Mouse (Mus musculus): ENCODE results near the gene Lhfpl5. TPM values are rescaled to one million over a fixed set of nuclear protein-coding genes. Genes with fewer than 3 reads are reported as not detected.
A peak's percentile ranks its signal among the peaks of the same experiment; 100 is the strongest.
"Not testable (repeated sequence)": the region's sequence is repeated elsewhere in the genome, so short reads cannot be mapped to it uniquely, and the experiment has no call there.

Gene Lhfpl5
- polyA plus RNA-seq, 1 experiment from 2014 or later: 1.1 TPM

GRCm38 (mm10) chr17:28553040-28553793, 22.2 kb upstream of the Lhfpl5 start:
- DNase-seq (ENCODE audit: low spot score): peak; percentile 88
- WGBS: 4% methylated on average over 14 of the region's 14 CpGs
- Histone ChIP-seq H3K27me3 (replicated peaks; ENCODE audit: low read depth, poor library complexity, severe bottlenecking) (0 out of 2 replicates have a peak, but pooled peaks cover 3% of the 10 kb centered on the region), H3K36me3 (replicated peaks) (no peaks in the 10 kb centered on the region), H3K9me3 (no peaks in the 10 kb centered on the region), H3K4me3 (peak overlapping the region; percentile 20; the same call in 1 of the 2 replicates), H3K27ac (replicated peaks) (peak overlapping the region; percentile 77), H3K4me1 (peaks cover 58% of the 10 kb centered on the region)

DNA sequence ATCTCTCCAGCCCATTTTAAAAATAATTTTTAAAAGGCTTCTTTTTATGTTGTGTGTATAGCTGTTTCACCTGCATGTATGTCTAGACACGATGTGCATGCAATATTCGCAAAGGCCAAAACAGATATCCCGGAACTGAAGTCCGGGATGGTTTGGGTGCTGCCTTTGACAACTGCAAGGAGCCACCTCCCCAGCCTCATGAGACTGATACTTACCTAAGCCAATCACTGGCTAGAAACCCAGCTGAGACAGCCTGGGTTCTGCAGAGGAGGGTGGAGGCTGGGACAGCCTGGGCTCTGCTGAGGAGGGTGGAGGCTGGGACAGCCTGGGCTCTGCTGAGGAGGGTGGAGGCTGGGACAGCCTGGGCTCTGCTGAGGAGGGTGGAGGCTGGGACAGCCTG, 21.4 kb upstream of the Lhfpl5 start:
- not testable (repeated sequence) for DNase-seq (ENCODE audit: low spot score); H3K4me3 ChIP-seq; H3K36me3 ChIP-seq (replicated peaks); H3K27me3 ChIP-seq (replicated peaks; ENCODE audit: low read depth, poor library complexity, severe bottlenecking); H3K9me3 ChIP-seq
- H3K4me1 ChIP-seq: peaks cover 57% of the 10 kb centered on the region
- 91% methylated on average over 4 of the region's 4 CpGs for WGBS
- H3K27ac ChIP-seq (replicated peaks): peak overlapping the region; percentile 66

DNA sequence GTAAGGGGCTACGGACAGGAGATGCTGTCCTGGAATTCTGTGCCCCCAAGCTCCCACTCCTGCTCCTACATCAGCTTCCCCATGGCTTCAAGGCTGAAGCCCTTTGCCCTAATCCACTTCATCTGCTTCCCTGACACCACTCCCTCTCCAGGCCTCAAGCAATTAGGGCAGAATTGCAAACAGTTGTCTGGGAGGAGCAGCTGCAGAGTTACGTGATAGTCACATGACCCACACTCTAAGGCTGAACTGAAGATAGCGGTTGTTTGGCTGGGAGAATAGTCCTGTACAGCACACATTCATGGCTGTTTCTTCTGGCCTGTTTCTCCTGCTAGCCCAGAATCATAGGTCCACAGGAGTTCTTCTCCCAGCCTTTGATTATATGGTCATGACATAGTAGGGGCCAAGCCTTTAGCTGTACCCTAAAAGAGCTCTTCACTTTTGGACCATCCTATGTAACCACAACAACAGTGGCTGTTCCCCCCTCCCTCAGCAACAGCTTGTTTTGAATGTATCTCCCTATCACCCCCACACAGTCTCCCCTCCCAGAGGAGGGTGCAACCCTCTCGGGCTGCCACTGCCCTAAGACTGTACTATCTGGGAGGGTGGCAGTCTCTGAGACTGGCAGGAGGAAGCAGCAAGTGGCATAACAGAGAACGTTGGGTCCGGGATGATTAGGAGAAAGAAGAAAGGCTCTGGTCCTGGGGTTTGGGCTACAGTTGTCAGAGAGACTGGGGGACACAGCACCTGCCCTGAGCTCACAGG, 18.6 kb upstream of the Lhfpl5 start:
- WGBS: 50% methylated on average over 6 of the region's 6 CpGs
- H3K4me1 ChIP-seq: peaks cover 71% of the 10 kb centered on the region
- peak; percentile 74 for DNase-seq (ENCODE audit: low spot score)
- no peak overlapping the region for H3K4me3 ChIP-seq
- no peaks in the 10 kb centered on the region for H3K9me3 ChIP-seq
- peak overlapping the region; percentile 82 for H3K27ac ChIP-seq (replicated peaks)
- no peaks in the 10 kb centered on the region for H3K36me3 ChIP-seq (replicated peaks)
- no peaks in the 10 kb centered on the region for H3K27me3 ChIP-seq (replicated peaks; ENCODE audit: low read depth, poor library complexity, severe bottlenecking)

DNA sequence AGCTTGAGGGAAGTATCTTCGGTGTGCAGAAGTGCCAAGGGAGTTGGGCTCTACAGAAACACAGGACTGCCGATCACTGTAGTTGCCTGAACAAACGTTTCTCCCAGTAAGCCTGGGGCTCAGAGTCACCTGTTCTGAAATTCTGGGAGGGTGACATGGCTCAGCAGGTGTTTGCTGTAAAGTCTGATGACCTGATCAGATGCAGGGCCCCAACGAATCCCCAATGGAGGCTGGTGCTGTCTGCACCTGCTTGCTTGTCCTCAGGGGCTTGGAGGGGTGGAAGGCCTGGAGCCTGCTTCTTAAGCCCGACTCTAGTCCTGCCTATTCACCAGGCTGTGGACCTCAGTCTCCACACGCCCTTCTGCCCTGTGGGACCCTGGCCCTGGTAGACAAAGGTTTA, 17.7 kb upstream of the Lhfpl5 start:
- Histone ChIP-seq H3K36me3 (replicated peaks) (no peaks in the 10 kb centered on the region), H3K27me3 (replicated peaks; ENCODE audit: low read depth, poor library complexity, severe bottlenecking) (no peaks in the 10 kb centered on the region), H3K27ac (replicated peaks) (peak overlapping the region; percentile 82), H3K4me3 (no peak overlapping the region), H3K4me1 (peaks cover 71% of the 10 kb centered on the region), H3K9me3 (no peaks in the 10 kb centered on the region)
- no peak for DNase-seq (ENCODE audit: low spot score)
- 72% methylated on average over 6 of the region's 6 CpGs for WGBS

DNA sequence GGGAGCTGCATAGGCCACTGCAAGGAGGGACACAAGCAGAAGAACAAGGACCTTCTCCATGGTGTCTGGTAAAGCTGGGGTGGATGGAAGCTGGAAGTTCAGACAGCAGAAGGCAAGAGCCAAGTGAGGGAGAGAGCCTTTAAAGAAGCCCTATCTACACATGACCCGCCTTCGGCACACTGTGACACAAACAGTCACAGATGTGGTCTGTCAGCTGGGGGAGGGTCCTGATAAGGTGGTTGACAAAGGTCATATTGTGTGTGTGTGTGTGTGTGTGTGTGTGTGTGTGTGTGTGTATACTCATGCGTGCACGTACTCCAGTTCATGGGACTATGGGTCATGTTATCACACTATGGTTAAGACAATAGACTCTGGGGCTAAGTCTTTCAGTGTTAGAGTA, 14.8 kb upstream of the Lhfpl5 start, which contains the start of gene Clps:
Clps (minus strand) TSS at position 169 of the 400 bp plus-strand sequence.
- DNase-seq (ENCODE audit: low spot score): no peak
- Histone ChIP-seq H3K4me3 (no peak within 1 kb of the TSS), H3K9me3 (no peaks in the 10 kb centered on the region), H3K27ac (replicated peaks) (peak within 1 kb of the TSS; percentile 24; the same call in 1 of the 2 replicates), H3K4me1 (peaks cover 53% of the 10 kb centered on the region), H3K27me3 (replicated peaks; ENCODE audit: low read depth, poor library complexity, severe bottlenecking) (no peaks in the 10 kb centered on the region), H3K36me3 (replicated peaks) (no peaks in the 10 kb centered on the region)
- WGBS: 91% methylated on average over 4 of the region's 4 CpGs

DNA sequence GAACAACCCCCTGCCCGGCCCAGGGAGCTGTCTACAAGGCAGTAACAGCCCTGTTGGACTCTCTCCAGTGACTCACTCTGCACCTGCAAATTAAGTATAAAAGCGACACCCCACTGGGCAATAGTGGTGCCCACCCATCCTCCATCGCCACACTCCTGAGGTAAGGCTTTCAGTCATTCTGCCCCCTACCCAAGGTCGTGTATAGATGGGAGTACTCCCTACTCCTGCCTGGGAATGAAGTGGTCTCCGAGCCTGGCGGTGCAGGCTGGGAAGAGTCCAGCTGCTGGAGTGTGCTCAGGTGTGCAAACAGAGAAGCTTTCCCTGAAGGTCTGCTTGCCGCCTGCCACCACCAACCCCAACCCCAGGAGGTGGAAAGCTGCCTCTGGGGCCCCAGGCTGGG, 13.8 kb upstream of the Lhfpl5 start:
- Histone ChIP-seq H3K4me3 (no peak overlapping the region), H3K36me3 (replicated peaks) (no peaks in the 10 kb centered on the region), H3K9me3 (no peaks in the 10 kb centered on the region), H3K27ac (replicated peaks) (peak overlapping the region; percentile 44; the same call in 1 of the 2 replicates), H3K27me3 (replicated peaks; ENCODE audit: low read depth, poor library complexity, severe bottlenecking) (no peaks in the 10 kb centered on the region), H3K4me1 (peaks cover 44% of the 10 kb centered on the region)
- DNase-seq (ENCODE audit: low spot score): no peak
- WGBS: 63% methylated on average over 7 of the region's 7 CpGs

DNA sequence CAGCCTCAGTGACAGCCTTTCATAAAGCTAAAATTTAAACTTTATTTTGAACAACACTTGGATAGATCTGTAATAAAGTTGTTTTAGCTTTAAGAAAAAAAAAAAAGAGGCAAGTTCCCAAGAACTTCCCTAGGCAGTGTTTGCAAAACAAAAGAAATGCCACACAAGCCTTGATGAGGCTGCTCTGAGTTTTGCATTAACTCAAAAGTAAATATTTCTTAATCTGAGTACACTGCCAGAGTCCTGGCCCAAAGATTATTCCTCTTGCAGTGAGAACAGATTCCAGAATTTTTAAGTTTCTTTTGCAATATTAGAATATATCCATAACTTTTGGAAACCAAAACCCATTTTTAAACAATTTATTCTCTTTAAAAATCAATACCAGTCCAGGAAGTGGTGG, 10.3 kb upstream of the Lhfpl5 start:
- DNase-seq (ENCODE audit: low spot score): no peak
- Histone ChIP-seq H3K36me3 (replicated peaks) (no peaks in the 10 kb centered on the region), H3K4me1 (peaks cover 22% of the 10 kb centered on the region)

GRCm38 (mm10) chr17:28567541-28567940, 7.9 kb upstream of the Lhfpl5 start:
- Histone ChIP-seq H3K27me3 (replicated peaks; ENCODE audit: low read depth, poor library complexity, severe bottlenecking) (no peaks in the 10 kb centered on the region), H3K36me3 (replicated peaks) (no peaks in the 10 kb centered on the region), H3K27ac (replicated peaks) (no peak overlapping the region), H3K4me3 (no peak overlapping the region), H3K9me3 (no peaks in the 10 kb centered on the region), H3K4me1 (no peaks in the 10 kb centered on the region)
- no peak for DNase-seq (ENCODE audit: low spot score)
- 39% methylated on average over 3 of the region's 3 CpGs for WGBS

More for the DNA sequence above, 10.3 kb upstream of the Lhfpl5 start:
- Histone ChIP-seq H3K27ac (replicated peaks) (no peak overlapping the region), H3K9me3 (no peaks in the 10 kb centered on the region), H3K27me3 (replicated peaks; ENCODE audit: low read depth, poor library complexity, severe bottlenecking) (no peaks in the 10 kb centered on the region), H3K4me3 (no peak overlapping the region)

- DNase-seq (ENCODE audit: low spot score): no peak
- WGBS: 84% methylated on average over 3 of the region's 3 CpGs
- no peaks in the 10 kb centered on the region for H3K36me3 ChIP-seq (replicated peaks)
These were observed 3.6 kb upstream of the Lhfpl5 start for GRCm38 (mm10) chr17:28571868-28572267.

DNA sequence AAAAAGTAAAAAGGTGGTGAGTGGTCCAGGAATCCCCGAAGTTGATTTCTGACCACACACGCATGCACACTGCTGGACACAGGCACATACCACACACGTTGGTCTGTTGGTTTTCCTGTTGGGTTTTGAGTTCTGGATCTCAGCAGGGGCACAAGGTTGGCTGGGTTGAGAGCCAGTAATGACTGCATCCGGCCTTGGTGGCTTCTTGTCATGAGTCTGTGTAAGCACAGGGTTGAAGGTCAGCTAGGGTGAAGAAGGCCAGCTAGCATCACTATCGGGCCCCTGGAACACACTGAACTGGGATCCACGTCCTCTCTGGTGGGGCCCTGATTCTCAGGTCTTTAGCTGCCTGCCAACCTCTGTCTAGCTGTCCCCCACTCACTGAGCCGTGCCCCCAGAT, 2.9 kb upstream of the Lhfpl5 start:
- DNase-seq (ENCODE audit: low spot score): no peak
- Histone ChIP-seq H3K36me3 (replicated peaks) (no peaks in the 10 kb centered on the region), H3K4me3 (no peak overlapping the region), H3K27me3 (replicated peaks; ENCODE audit: low read depth, poor library complexity, severe bottlenecking) (peaks cover 6% of the 10 kb centered on the region; the same call in 1 of the 2 replicates), H3K9me3 (no peaks in the 10 kb centered on the region), H3K4me1 (peaks cover 10% of the 10 kb centered on the region), H3K27ac (replicated peaks) (no peak overlapping the region)
- WGBS: 84% methylated on average over 7 of the region's 7 CpGs

More at GRCm38 (mm10) chr17:28571868-28572267, 3.6 kb upstream of the Lhfpl5 start:
- H3K4me3 ChIP-seq: no peak overlapping the region
- peaks cover 6% of the 10 kb centered on the region; the same call in 1 of the 2 replicates for H3K27me3 ChIP-seq (replicated peaks; ENCODE audit: low read depth, poor library complexity, severe bottlenecking)
- H3K27ac ChIP-seq (replicated peaks): no peak overlapping the region
- H3K4me1 ChIP-seq: peaks cover 10% of the 10 kb centered on the region
- H3K9me3 ChIP-seq: no peaks in the 10 kb centered on the region

- no peaks in the 10 kb centered on the region for H3K36me3 ChIP-seq (replicated peaks)
- DNase-seq (ENCODE audit: low spot score): no peak
These were observed 2.5 kb upstream of the Lhfpl5 start for GRCm38 (mm10) chr17:28572941-28573340.

DNA sequence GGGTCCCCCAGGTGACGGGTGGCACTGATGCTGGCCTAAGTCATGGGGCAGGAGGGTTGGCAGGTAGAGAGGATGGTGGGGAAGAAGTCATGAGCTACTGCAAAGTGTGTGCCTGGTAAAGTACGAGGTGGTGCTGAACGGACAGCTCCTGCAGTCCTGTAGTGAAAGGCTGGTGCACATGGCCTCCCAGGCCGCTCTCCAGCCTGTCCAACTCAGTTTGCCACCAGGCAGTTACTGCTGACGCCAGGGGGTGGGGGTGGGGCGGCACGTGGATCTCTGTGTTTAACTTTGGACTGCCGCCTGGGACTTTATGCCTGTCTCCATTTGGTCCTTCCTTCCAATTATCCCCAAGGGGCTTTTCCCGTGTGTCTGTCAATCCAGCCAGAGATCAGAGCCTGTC, 5.0 kb downstream of the Lhfpl5 start:
- peak; percentile 86 for DNase-seq (ENCODE audit: low spot score)
- H3K9me3 ChIP-seq: no peaks in the 10 kb centered on the region
- no peaks in the 10 kb centered on the region for H3K27me3 ChIP-seq (replicated peaks; ENCODE audit: low read depth, poor library complexity, severe bottlenecking)
- H3K4me3 ChIP-seq: no peak overlapping the region
- H3K27ac ChIP-seq (replicated peaks): no peak overlapping the region
- 6% methylated on average over 9 of the region's 9 CpGs for WGBS
- no peaks in the 10 kb centered on the region for H3K36me3 ChIP-seq (replicated peaks)
- H3K4me1 ChIP-seq: peaks cover 24% of the 10 kb centered on the region

More at GRCm38 (mm10) chr17:28572941-28573340, 2.5 kb upstream of the Lhfpl5 start:
- Histone ChIP-seq H3K9me3 (no peaks in the 10 kb centered on the region), H3K27me3 (replicated peaks; ENCODE audit: low read depth, poor library complexity, severe bottlenecking) (peaks cover 6% of the 10 kb centered on the region; the same call in 1 of the 2 replicates), H3K27ac (replicated peaks) (no peak overlapping the region), H3K4me3 (no peak overlapping the region), H3K4me1 (peaks cover 10% of the 10 kb centered on the region)
- WGBS: 88% methylated on average over 6 of the region's 6 CpGs

Measured in embryonic facial prominence, embryonic 10.5 days (tissue).